28 mouse cellular contexts compared by ENCODE assay signal in the genomic region with DNA sequence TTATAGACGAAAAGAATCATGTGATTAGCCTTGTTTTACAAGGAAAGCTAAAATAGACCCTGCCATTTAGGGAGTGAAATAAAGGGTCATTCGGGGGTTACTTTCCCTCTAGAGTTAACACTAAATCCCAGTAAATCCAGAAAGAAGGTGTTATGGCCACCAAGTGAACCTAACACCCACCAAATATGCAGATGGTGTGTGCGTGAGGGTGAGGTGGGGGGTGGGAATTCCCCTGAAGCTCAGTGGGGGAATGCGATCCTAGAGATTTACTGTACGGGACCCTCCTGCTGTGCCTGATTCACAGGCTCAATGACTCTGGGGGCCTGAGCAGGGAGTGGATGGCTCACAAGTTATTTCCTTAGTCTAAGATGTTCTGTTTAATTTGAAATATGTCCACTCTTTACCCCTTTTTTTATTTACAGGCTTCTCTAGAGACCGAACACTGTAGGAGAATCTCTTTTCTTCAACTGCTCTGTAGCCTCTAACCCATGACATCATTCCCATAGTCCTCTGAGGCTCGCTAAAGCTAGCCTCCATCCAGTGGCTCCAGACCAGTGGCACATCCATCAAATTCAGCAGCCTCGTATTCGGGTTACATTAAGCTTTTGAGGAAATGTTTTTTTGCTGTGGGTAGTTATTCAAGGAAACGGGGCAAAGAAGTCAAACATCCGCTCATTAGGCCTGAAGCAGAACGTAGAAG.
DNase-seq lines count a peak whose midpoint lies in the region; ATAC-seq and TF ChIP-seq lines count a peak whose summit lies in the region.
"Had no signal": no experiment of that assay in that cellular context is flagged by ENCODE, and none has a peak within 500 bp of the region (broad histone marks: within the 10 kb centered on the region; RNA-seq: fewer than 3 reads in every experiment).

No protein-coding gene starts in this region.

- no peaks in the 10 kb centered on the region for H3K27me3 ChIP-seq in kidney, embryonic 14.5 days (ENCODE audit: control insufficient read depth, insufficient read depth, low read length)
- H3K27me3 ChIP-seq in lung, embryonic 14.5 days (ENCODE audit: insufficient read depth, low read length) = no peaks in the 10 kb centered on the region
- no peaks in the 10 kb centered on the region for H3K27me3 ChIP-seq in limb, embryonic 14.5 days (ENCODE audit: control insufficient read depth, insufficient read depth, low read length)
- no peaks in the 10 kb centered on the region for H3K27me3 ChIP-seq in hindbrain, embryonic 13.5 days
- H3K27me3 ChIP-seq: CH12.LX; embryonic facial prominence, embryonic 13.5 days; forebrain, embryonic 15.5 days; heart, embryonic 12.5 days; stomach, embryonic 15.5 days had no signal

- H3K9me3 ChIP-seq in kidney, embryonic 14.5 days (ENCODE audit: control insufficient read depth, low read length) = no peaks in the 10 kb centered on the region
- H3K9me3 ChIP-seq in lung, embryonic 14.5 days (ENCODE audit: low read depth, low read length) = no peaks in the 10 kb centered on the region
- no peaks in the 10 kb centered on the region for H3K9me3 ChIP-seq in limb, embryonic 14.5 days (ENCODE audit: control insufficient read depth, low read length)
- no peaks in the 10 kb centered on the region for H3K9me3 ChIP-seq in hindbrain, embryonic 13.5 days
- H3K9me3 ChIP-seq: embryonic facial prominence, embryonic 13.5 days; forebrain, embryonic 10.5 days; forebrain, embryonic 15.5 days; G1E; heart, embryonic 12.5 days; stomach, embryonic 15.5 days had no signal

- H3K27ac ChIP-seq in kidney, embryonic 14.5 days (ENCODE audit: low read depth, low read length) = no peak overlapping the region
- no peak overlapping the region for H3K27ac ChIP-seq in lung, embryonic 14.5 days (ENCODE audit: low read depth)
- no peak overlapping the region for H3K27ac ChIP-seq in limb, embryonic 14.5 days (replicated peaks; ENCODE audit: low read depth, low read length)
- no peak overlapping the region for H3K27ac ChIP-seq in hindbrain, embryonic 13.5 days
- H3K27ac ChIP-seq: embryonic facial prominence, embryonic 13.5 days; forebrain, embryonic 10.5 days; forebrain, embryonic 15.5 days; heart, adult 2 months; hindbrain, embryonic 14.5 days; stomach, embryonic 15.5 days had no signal

- no peak for TF ChIP-seq POLR2A in limb, embryonic 14.5 days (IDR thresholded peaks at IDR 0.05; ENCODE audit: borderline replicate concordance, extremely low read depth, insufficient read depth, insufficient read length)

- no peak overlapping the region for H3K4me2 ChIP-seq in kidney, embryonic 14.5 days (replicated peaks; ENCODE audit: low read depth, low read length)
- no peak overlapping the region for H3K4me2 ChIP-seq in lung, embryonic 14.5 days
- 0 out of 2 replicates have a peak overlapping the region, but pooled peaks have one; percentile 5 for H3K4me2 ChIP-seq in limb, embryonic 14.5 days (replicated peaks; ENCODE audit: low read depth, low read length, severe bottlenecking)
- H3K4me2 ChIP-seq in hindbrain, embryonic 13.5 days = no peak overlapping the region
- H3K4me2 ChIP-seq: embryonic facial prominence, embryonic 13.5 days; forebrain, embryonic 15.5 days; heart, embryonic 12.5 days; hindbrain, embryonic 14.5 days; liver, embryonic 11.5 days; stomach, embryonic 15.5 days had no signal

- no peaks in the 10 kb centered on the region for H3K36me3 ChIP-seq in kidney, embryonic 14.5 days (ENCODE audit: control insufficient read depth, insufficient read depth, low read length)
- H3K36me3 ChIP-seq in lung, embryonic 14.5 days (ENCODE audit: insufficient read depth) = no peaks in the 10 kb centered on the region
- H3K36me3 ChIP-seq in limb, embryonic 14.5 days (ENCODE audit: control insufficient read depth, insufficient read depth, low read length) = no peaks in the 10 kb centered on the region
- no peaks in the 10 kb centered on the region for H3K36me3 ChIP-seq in hindbrain, embryonic 13.5 days
- H3K36me3 ChIP-seq: embryonic facial prominence, embryonic 13.5 days; forebrain, embryonic 10.5 days; forebrain, embryonic 15.5 days; G1E; heart, embryonic 12.5 days; stomach, embryonic 15.5 days had no signal

- 43% methylated on average over 12 of the region's 12 CpGs for WGBS in kidney, embryonic 14.5 days
- 62% methylated on average over 12 of the region's 12 CpGs for whole genome bisulfite sequencing in lung, embryonic 14.5 days
- 39% methylated on average over 12 of the region's 12 CpGs for WGBS in limb, embryonic 14.5 days
- WGBS in hindbrain, embryonic 13.5 days = 76% methylated on average over 12 of the region's 12 CpGs

- no peak for DNase-seq in kidney, postnatal 25 days
- peak; percentile 32 for DNase-seq in lung, embryonic 14.5 days
- no peak for DNase-seq in lung, postnatal 25 days (ENCODE audit: low spot score)
- DNase-seq in ES-CJ7 (ENCODE audit: low read depth, low spot score) = peak; percentile 23
- DNase-seq in limb, embryonic 14.5 days (ENCODE audit: low spot score) = peak; percentile 6
- DNase-seq: adrenal gland, postnatal 14 days; cerebellum, adult 11 months; cerebellum, postnatal 10 days; gastrocnemius, postnatal 36 days; heart, adult 2 months; heart, postnatal 4 days; kidney, adult 11 months; kidney, postnatal 14 days; right cerebral cortex, postnatal 25 days; thymus, postnatal 14 days had no signal

- H3K4me3 ChIP-seq in kidney, embryonic 14.5 days (ENCODE audit: low read length) = no peak overlapping the region
- no peak overlapping the region for H3K4me3 ChIP-seq in lung, embryonic 14.5 days (ENCODE audit: low read depth, low read length)
- no peak overlapping the region for H3K4me3 ChIP-seq in limb, embryonic 14.5 days (replicated peaks; ENCODE audit: low read length)
- no peak overlapping the region for H3K4me3 ChIP-seq in hindbrain, embryonic 13.5 days
- H3K4me3 ChIP-seq: embryonic facial prominence, embryonic 13.5 days; forebrain, embryonic 10.5 days; forebrain, embryonic 15.5 days; heart, adult 2 months; heart, embryonic 12.5 days; stomach, embryonic 15.5 days had no signal

- H3K9ac ChIP-seq in kidney, embryonic 14.5 days (ENCODE audit: low read depth, low read length) = no peak overlapping the region
- H3K9ac ChIP-seq in lung, embryonic 14.5 days = no peak overlapping the region
- H3K9ac ChIP-seq in limb, embryonic 14.5 days (ENCODE audit: low read depth, low read length, severe bottlenecking) = no peak overlapping the region
- no peak overlapping the region for H3K9ac ChIP-seq in hindbrain, embryonic 13.5 days
- H3K9ac ChIP-seq: embryonic facial prominence, embryonic 13.5 days; forebrain, embryonic 15.5 days; heart, embryonic 12.5 days; hindbrain, embryonic 14.5 days; stomach, embryonic 15.5 days had no signal

- no peaks in the 10 kb centered on the region for H3K4me1 ChIP-seq in kidney, embryonic 14.5 days (ENCODE audit: control insufficient read depth, insufficient read depth, low read length)
- H3K4me1 ChIP-seq in lung, embryonic 14.5 days (ENCODE audit: insufficient read depth) = no peaks in the 10 kb centered on the region
- H3K4me1 ChIP-seq in limb, embryonic 14.5 days (ENCODE audit: control insufficient read depth, insufficient read depth, low read length) = peaks cover 15% of the 10 kb centered on the region
- H3K4me1 ChIP-seq in hindbrain, embryonic 13.5 days (replicated peaks) = no peaks in the 10 kb centered on the region
- H3K4me1 ChIP-seq: embryonic facial prominence, embryonic 13.5 days; forebrain, embryonic 15.5 days; heart, embryonic 12.5 days; stomach, embryonic 15.5 days had no signal

- ATAC-seq in kidney, embryonic 14.5 days (ENCODE audit: low FRiP score, low TSS enrichment) = peak; percentile 83
- peak; percentile 14; the same call in 1 of the 2 replicates for ATAC-seq in lung, embryonic 14.5 days (ENCODE audit: insufficient read depth)
- ATAC-seq in limb, embryonic 14.5 days (ENCODE audit: low FRiP score, low read depth) = peak; percentile 81
- no peak for ATAC-seq in hindbrain, embryonic 13.5 days (ENCODE audit: low FRiP score)
- ATAC-seq: forebrain, embryonic 15.5 days; lung, postnatal 0 days; midbrain, embryonic 16.5 days had no signal

- TF ChIP-seq CTCF in lung, embryonic 14.5 days (IDR thresholded peaks at IDR 0.05; ENCODE audit: low read depth) = no peak

Comparison
In these comparisons a context has a peak if more than half of its experiments do, and no peak if none do; other contexts are left out.
1. DNase-seq: peak in lung, embryonic 14.5 days (single experiment), ES-CJ7 (single experiment) and limb, embryonic 14.5 days (single experiment); none in kidney, postnatal 25 days (0 of 2) and lung, postnatal 25 days (single experiment).